Mouse (Mus musculus) embryonic fibroblast, embryonic 13.5 days (primary cell): Measurements from ENCODE around the gene Arhgef3.

ENCODE experiments used
- CTCF ChIP-seq: IDR thresholded peaks from 2 replicates; pipeline ENCODE4 v1.5.1; 2011; ENCODE audit warnings: mild to moderate bottlenecking, control low read depth, low read length, moderate library complexity, borderline replicate concordance; ENCODE audit not compliant: insufficient read depth
- POLR2A ChIP-seq: IDR thresholded peaks from 2 replicates; pipeline ENCODE4 v1.6.1; 2011; ENCODE audit warnings: low read depth, mild to moderate bottlenecking, control low read depth, low read length, moderate library complexity

GRCm38 (mm10) chr14:27066171-27066929 is 48.3 kb upstream of the Arhgef3 start:
- no peak for TF ChIP-seq POLR2A
- TF ChIP-seq CTCF: no peak
